Mouse (Mus musculus) limb, embryonic 14.5 days (tissue): ENCODE results near the gene H2-M10.6. TPM values are rescaled to one million over a fixed set of nuclear protein-coding genes. Genes with fewer than 3 reads are reported as not detected.

Experiments
- ATAC-seq: fragments of 200-750 bp; cut with Nextera tagmentation; 2 replicates; pipeline ENCODE4 v1.8.0; 2017; ENCODE audit warnings: low read depth, moderate number of reproducible peaks, moderate TSS enrichment; ENCODE audit not compliant: low FRiP score
- DNase-seq: peaks from one replicate; pipeline ENCODE4 v3.0.0-alpha.2; 2015; ENCODE audit warnings: low spot score
- H3K27ac ChIP-seq: fragments of 300-500 bp; sonication (generic); replicated peaks from 2 replicates; pipeline ENCODE4 v1.5.1; 2014; ENCODE audit warnings: low read depth, mild to moderate bottlenecking, low read length, moderate library complexity, mixed read lengths
- H3K27me3 ChIP-seq: fragments of 300-500 bp; sonication (generic); 2 replicates; pipeline ENCODE4 v1.6.1; 2014; ENCODE audit warnings: low read length, mixed read lengths; ENCODE audit not compliant: control insufficient read depth, insufficient read depth
- H3K36me3 ChIP-seq: fragments of 300-500 bp; sonication (generic); 2 replicates; pipeline ENCODE4 v1.6.1; 2014; ENCODE audit warnings: mild to moderate bottlenecking, low read length, moderate library complexity, mixed read lengths; ENCODE audit not compliant: control insufficient read depth, insufficient read depth
- H3K4me1 ChIP-seq: fragments of 300-500 bp; sonication (generic); 2 replicates; pipeline ENCODE4 v1.6.1; 2014; ENCODE audit warnings: antibody characterized with exemption, low read length, mixed read lengths; ENCODE audit not compliant: control insufficient read depth, insufficient read depth
- H3K4me2 ChIP-seq: fragments of 300-500 bp; sonication (generic); replicated peaks from 2 replicates; pipeline ENCODE4 v1.6.1; 2014; ENCODE audit warnings: low read depth, mild to moderate bottlenecking, low read length, moderate library complexity; ENCODE audit not compliant: severe bottlenecking
- H3K4me3 ChIP-seq: fragments of 300-500 bp; sonication (generic); replicated peaks from 2 replicates; pipeline ENCODE4 v1.5.1; 2014; ENCODE audit warnings: low read length
- H3K9ac ChIP-seq: fragments of 300-500 bp; sonication (generic); 2 replicates; pipeline ENCODE4 v1.6.1; 2014; ENCODE audit warnings: mild to moderate bottlenecking, low read depth, low read length, moderate library complexity; ENCODE audit not compliant: severe bottlenecking
- H3K9me3 ChIP-seq: fragments of 300-500 bp; sonication (generic); 2 replicates; pipeline ENCODE4 v1.6.1; 2016; ENCODE audit warnings: low read length; ENCODE audit not compliant: control insufficient read depth
- POLR2A ChIP-seq: fragments of 200-500 bp; IDR thresholded peaks from 2 replicates; pipeline ENCODE4 v1.8.0; 2012; ENCODE audit warnings: inconsistent platforms, mild to moderate bottlenecking, moderate library complexity, borderline replicate concordance; ENCODE audit not compliant: insufficient read depth, insufficient read length; ENCODE audit errors: extremely low read depth
- WGBS: fragments of 180-500 bp; shearing (Covaris S2); extraction: QIAGEN DNeasy Blood & Tissue Kit; methylation state at CpG from one replicate; pipeline ENCODE4 v1.1.7; 2014; 5-methylcytosine and 5-hydroxymethylcytosine counted together
- polyA plus RNA-seq, 2 experiments: library from polyadenylated mRNA; depleted of rRNA in 1 of 2; stranded (reverse) in 1 of 2; unstranded in 1 of 2; fragments of >200 nt; fragmentation: Nextera tagmentation in 1 of 2; extraction: Ambion mirVana in 1 of 2; gene quantifications; 2 replicates each; pipeline versions ENCODE4 v1.2.1 to v1.2.3; 2012 to 2014

H2-M10.6 gene
- polyA plus RNA-seq, 2 experiments, result not detected

- Histone ChIP-seq H3K9ac (no peak overlapping the region), H3K9me3 (no peaks in the 10 kb centered on the region), H3K4me1 (no peaks in the 10 kb centered on the region), H3K27ac (no peak overlapping the region), H3K4me2 (no peak overlapping the region), H3K36me3 (peaks cover 94% of the 10 kb centered on the region), H3K27me3 (no peaks in the 10 kb centered on the region), H3K4me3 (no peak overlapping the region)
- WGBS, result 95% methylated on average over 3 of the region's 3 CpGs
- no peak for ATAC-seq
- no peak for TF ChIP-seq POLR2A
- DNase-seq, result no peak
Observed at GRCm38 (mm10) chr17:36855484-36855883, 43.5 kb downstream of the H2-M10.6 start.

- no peak for TF ChIP-seq POLR2A
- WGBS, result 94% methylated on average over 4 of the region's 4 CpGs
- H3K9me3 ChIP-seq, result no peaks in the 10 kb centered on the region
- H3K27ac ChIP-seq, result no peak overlapping the region
- H3K27me3 ChIP-seq, result no peaks in the 10 kb centered on the region
- no peak overlapping the region for H3K4me3 ChIP-seq
- H3K9ac ChIP-seq, result no peak overlapping the region
- H3K36me3 ChIP-seq, result peaks cover 86% of the 10 kb centered on the region
- no peak for ATAC-seq
- no peaks in the 10 kb centered on the region for H3K4me1 ChIP-seq
- H3K4me2 ChIP-seq, result no peak overlapping the region
- DNase-seq, result no peak
Observed at GRCm38 (mm10) chr17:36856236-36856635, 44.3 kb downstream of the H2-M10.6 start.

- Histone ChIP-seq H3K9me3 (no peaks in the 10 kb centered on the region), H3K4me2 (no peak overlapping the region), H3K4me3 (no peak overlapping the region), H3K36me3 (peaks cover 67% of the 10 kb centered on the region), H3K27me3 (no peaks in the 10 kb centered on the region), H3K27ac (no peak overlapping the region), H3K4me1 (no peaks in the 10 kb centered on the region), H3K9ac (no peak overlapping the region)
- ATAC-seq (no peak), DNase-seq (no peak)
- WGBS, result 89% methylated on average over 3 of the region's 3 CpGs
- TF ChIP-seq POLR2A, result no peak
Observed at GRCm38 (mm10) chr17:36858181-36858580, 46.2 kb downstream of the H2-M10.6 start.

GRCm38 (mm10) chr17:36861680-36862079 is 49.7 kb downstream of the H2-M10.6 start:
- no peak overlapping the region for H3K4me2 ChIP-seq
- no peak for DNase-seq
- H3K27ac ChIP-seq, result no peak overlapping the region
- 37% methylated on average over 2 of the region's 2 CpGs for WGBS
- H3K36me3 ChIP-seq, result peaks cover 33% of the 10 kb centered on the region
- no peak for ATAC-seq
- H3K4me3 ChIP-seq, result no peak overlapping the region
- TF ChIP-seq POLR2A, result no peak
- H3K4me1 ChIP-seq, result no peaks in the 10 kb centered on the region
- H3K27me3 ChIP-seq, result peaks cover 5% of the 10 kb centered on the region; the same call in 1 of the 2 replicates
- no peaks in the 10 kb centered on the region for H3K9me3 ChIP-seq
- H3K9ac ChIP-seq, result no peak overlapping the region

Other genes starting within 250 kb of the H2-M10.6 start
- 0.06 TPM in 1 of 2 replicates, not detected in the other for gene H2-M9, start 169.5 kb upstream of the H2-M10.6 start, polyA plus RNA-seq (2012; rRNA removed)
- gene H2-M9, start 169.5 kb upstream of the H2-M10.6 start, polyA plus RNA-seq (2014; fragmentation: Nextera tagmentation; extraction: Ambion mirVana), result not detected in 2 replicates
- not detected in 2 replicates for gene H2-M1, start 140.0 kb upstream of the H2-M10.6 start, polyA plus RNA-seq (2012; rRNA removed)
- gene H2-M1, start 140.0 kb upstream of the H2-M10.6 start, polyA plus RNA-seq (2014; fragmentation: Nextera tagmentation; extraction: Ambion mirVana), result not detected in 2 replicates
- gene H2-M10.5, start 39.3 kb upstream of the H2-M10.6 start, polyA plus RNA-seq (2012; rRNA removed), result not detected in 2 replicates
- gene H2-M10.5, start 39.3 kb upstream of the H2-M10.6 start, polyA plus RNA-seq (2014; fragmentation: Nextera tagmentation; extraction: Ambion mirVana), result not detected in 2 replicates
- 41.0 and 43.5 TPM in 2 replicates for gene Trim26, start 25.0 kb downstream of the H2-M10.6 start, polyA plus RNA-seq (2012; rRNA removed)
- gene Trim26, start 25.0 kb downstream of the H2-M10.6 start, polyA plus RNA-seq (2014; fragmentation: Nextera tagmentation; extraction: Ambion mirVana), result 33.9 and 38.1 TPM in 2 replicates
- gene Trim15, start 55.0 kb downstream of the H2-M10.6 start, polyA plus RNA-seq (2012; rRNA removed), result not detected in 2 replicates
- 0.18 and 0.21 TPM in 2 replicates for gene Trim15, start 55.0 kb downstream of the H2-M10.6 start, polyA plus RNA-seq (2014; fragmentation: Nextera tagmentation; extraction: Ambion mirVana)
- gene Trim10, start 57.4 kb downstream of the H2-M10.6 start, polyA plus RNA-seq (2012; rRNA removed), result 0.67 and 0.91 TPM in 2 replicates
- gene Trim10, start 57.4 kb downstream of the H2-M10.6 start, polyA plus RNA-seq (2014; fragmentation: Nextera tagmentation; extraction: Ambion mirVana), result 2.7 and 3.1 TPM in 2 replicates
- 0.08 TPM in 1 of 2 replicates, not detected in the other for gene Trim40, start 78.0 kb downstream of the H2-M10.6 start, polyA plus RNA-seq (2012; rRNA removed)
- gene Trim40, start 78.0 kb downstream of the H2-M10.6 start, polyA plus RNA-seq (2014; fragmentation: Nextera tagmentation; extraction: Ambion mirVana), result not detected in 2 replicates
- gene Trim31, start 85.9 kb downstream of the H2-M10.6 start, polyA plus RNA-seq (2012; rRNA removed), result not detected in 2 replicates
- not detected in 2 replicates for gene Trim31, start 85.9 kb downstream of the H2-M10.6 start, polyA plus RNA-seq (2014; fragmentation: Nextera tagmentation; extraction: Ambion mirVana)
- 3.2 and 4.0 TPM in 2 replicates for gene Rnf39, start 130.7 kb downstream of the H2-M10.6 start, polyA plus RNA-seq (2012; rRNA removed)
- gene Rnf39, start 130.7 kb downstream of the H2-M10.6 start, polyA plus RNA-seq (2014; fragmentation: Nextera tagmentation; extraction: Ambion mirVana), result 2.8 and 3.5 TPM in 2 replicates
- 81.5 and 116 TPM in 2 replicates for gene Ppp1r11, start 139.6 kb downstream of the H2-M10.6 start, polyA plus RNA-seq (2012; rRNA removed)
- gene Ppp1r11, start 139.6 kb downstream of the H2-M10.6 start, polyA plus RNA-seq (2014; fragmentation: Nextera tagmentation; extraction: Ambion mirVana), result 125 and 128 TPM in 2 replicates
- 73.7 and 81.6 TPM in 2 replicates for gene Znrd1, start 146.4 kb downstream of the H2-M10.6 start, polyA plus RNA-seq (2012; rRNA removed)
- 103 and 108 TPM in 2 replicates for gene Znrd1, start 146.4 kb downstream of the H2-M10.6 start, polyA plus RNA-seq (2014; fragmentation: Nextera tagmentation; extraction: Ambion mirVana)
- gene Znrd1as, start 146.4 kb downstream of the H2-M10.6 start, polyA plus RNA-seq (2012; rRNA removed), result 1.8 and 5.9 TPM in 2 replicates
- 5.8 and 5.9 TPM in 2 replicates for gene Znrd1as, start 146.4 kb downstream of the H2-M10.6 start, polyA plus RNA-seq (2014; fragmentation: Nextera tagmentation; extraction: Ambion mirVana)
- 0.53 and 0.58 TPM in 2 replicates for gene 2410137M14Rik, start 169.1 kb downstream of the H2-M10.6 start, polyA plus RNA-seq (2012; rRNA removed)
- gene 2410137M14Rik, start 169.1 kb downstream of the H2-M10.6 start, polyA plus RNA-seq (2014; fragmentation: Nextera tagmentation; extraction: Ambion mirVana), result not detected in 2 replicates
- 6.3 and 7.4 TPM in 2 replicates for gene H2-M5, start 177.4 kb downstream of the H2-M10.6 start, polyA plus RNA-seq (2012; rRNA removed)
- gene H2-M5, start 177.4 kb downstream of the H2-M10.6 start, polyA plus RNA-seq (2014; fragmentation: Nextera tagmentation; extraction: Ambion mirVana), result 0.29 and 0.61 TPM in 2 replicates
- gene Zfp57, start 189.0 kb downstream of the H2-M10.6 start, polyA plus RNA-seq (2012; rRNA removed), result 140 and 149 TPM in 2 replicates
- 85.9 and 86.1 TPM in 2 replicates for gene Zfp57, start 189.0 kb downstream of the H2-M10.6 start, polyA plus RNA-seq (2014; fragmentation: Nextera tagmentation; extraction: Ambion mirVana)
- not detected in 2 replicates for gene Mog, start 211.2 kb downstream of the H2-M10.6 start, polyA plus RNA-seq (2012; rRNA removed)
- 0.35 TPM in 1 of 2 replicates, not detected in the other for gene Mog, start 211.2 kb downstream of the H2-M10.6 start, polyA plus RNA-seq (2014; fragmentation: Nextera tagmentation; extraction: Ambion mirVana)
- gene Gabbr1, start 233.8 kb downstream of the H2-M10.6 start, polyA plus RNA-seq (2012; rRNA removed), result 111 and 139 TPM in 2 replicates
- gene Gabbr1, start 233.8 kb downstream of the H2-M10.6 start, polyA plus RNA-seq (2014; fragmentation: Nextera tagmentation; extraction: Ambion mirVana), result 8.4 and 11.1 TPM in 2 replicates